Mouse (Mus musculus) liver, embryonic 16.5 days (tissue): ENCODE results near the gene Sgta. TPM values are rescaled to one million over a fixed set of nuclear protein-coding genes. Genes with fewer than 3 reads are reported as not detected.
A peak's percentile ranks its signal among the peaks of the same experiment; 100 is the strongest.

ENCODE experiments used
- ATAC-seq: fragments of 200-750 bp; cut with Nextera tagmentation; 2 replicates; pipeline ENCODE4 v1.8.0; 2017; ENCODE audit warnings: low read depth, mild to moderate bottlenecking, moderate number of reproducible peaks, moderate library complexity
- H3K27ac ChIP-seq: fragments of 300-500 bp; sonication (generic); 2 replicates; pipeline ENCODE4 v1.5.1; 2014; ENCODE audit warnings: mild to moderate bottlenecking, low read length
- H3K27me3 ChIP-seq: fragments of 300-500 bp; sonication (generic); 2 replicates; pipeline ENCODE4 v1.6.1; 2014; ENCODE audit warnings: low read depth, low read length, mixed read lengths; ENCODE audit not compliant: control insufficient read depth, insufficient read depth
- H3K36me3 ChIP-seq: fragments of 300-500 bp; sonication (generic); 2 replicates; pipeline ENCODE4 v1.6.1; 2014; ENCODE audit warnings: mild to moderate bottlenecking; ENCODE audit not compliant: control insufficient read depth, insufficient read depth
- H3K4me1 ChIP-seq: fragments of 300-500 bp; sonication (generic); 2 replicates; pipeline ENCODE4 v1.6.1; 2014; ENCODE audit warnings: low read depth, low read length, mixed read lengths; ENCODE audit not compliant: control insufficient read depth
- H3K4me2 ChIP-seq: fragments of 300-500 bp; sonication (generic); 2 replicates; pipeline ENCODE4 v1.6.1; 2014; ENCODE audit warnings: low read depth, low read length, mixed read lengths
- H3K4me3 ChIP-seq: fragments of 300-500 bp; sonication (generic); 2 replicates; pipeline ENCODE4 v1.5.1; 2014; ENCODE audit warnings: low read depth, mild to moderate bottlenecking, low read length
- H3K9ac ChIP-seq: fragments of 300-500 bp; sonication (generic); 2 replicates; pipeline ENCODE4 v1.6.1; 2014; ENCODE audit warnings: low read depth, low read length
- H3K9me3 ChIP-seq: fragments of 300-500 bp; sonication (generic); replicated peaks from 2 replicates; pipeline ENCODE4 v1.6.1; 2016; ENCODE audit warnings: low read length; ENCODE audit not compliant: control insufficient read depth
- WGBS: fragments of 180-500 bp; shearing (Covaris S2); extraction: QIAGEN DNeasy Blood & Tissue Kit; methylation state at CpG from one replicate; pipeline ENCODE4 v1.1.7; 2014; ENCODE audit not compliant: insufficient replicate concordance; 5-methylcytosine and 5-hydroxymethylcytosine counted together
- polyA plus RNA-seq: library from polyadenylated mRNA; unstranded; fragments of >200 nt; fragmentation: Nextera tagmentation; extraction: Ambion mirVana; gene quantifications from 2 replicates; pipeline ENCODE4 v1.2.1, GENCODE M21; 2015

Gene Sgta
- polyA plus RNA-seq, 1 experiment from 2014 or later, result 57.3 TPM

DNA sequence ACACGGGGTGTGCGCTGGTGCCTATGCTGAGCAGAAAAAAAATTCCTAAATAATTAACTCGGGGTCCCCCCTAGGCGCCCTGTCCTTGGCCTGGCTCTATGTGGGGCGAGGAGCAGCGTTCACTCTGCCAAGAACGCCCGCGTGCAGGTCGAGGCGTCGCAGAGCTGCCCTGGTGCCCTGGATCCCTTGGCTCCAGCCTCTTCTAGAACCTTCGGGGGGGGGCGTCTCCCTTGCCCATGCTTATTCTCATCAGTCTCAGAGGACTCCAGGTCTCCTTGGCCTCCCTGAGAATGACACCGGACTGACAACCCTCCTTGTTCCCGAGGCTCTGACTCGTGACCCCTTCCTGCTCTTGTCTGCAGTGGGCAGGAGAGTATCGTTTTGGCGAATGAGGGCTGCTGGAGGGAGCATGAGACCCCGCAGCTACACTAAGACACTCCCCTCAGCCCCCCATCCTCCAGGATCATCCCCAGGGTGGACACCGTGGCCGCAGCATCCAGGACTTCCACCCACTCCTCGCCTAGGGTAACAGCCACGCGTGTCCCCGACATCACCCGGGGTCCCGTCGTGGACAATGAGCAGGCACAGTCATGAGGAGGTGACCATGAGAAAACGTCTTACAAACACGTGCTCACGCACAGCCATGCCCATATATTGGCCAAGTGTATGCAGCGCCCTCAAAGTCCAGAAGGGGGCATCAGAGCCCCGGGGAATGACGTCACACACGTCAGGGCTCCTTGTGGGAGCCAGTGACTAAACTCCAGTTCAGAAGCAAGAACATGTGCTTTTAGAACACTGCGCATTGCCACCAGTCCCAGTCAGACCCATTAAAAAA lies 60.4 kb downstream of the Sgta start:
- peak; percentile 63 for ATAC-seq
- Histone ChIP-seq H3K9ac (no peak overlapping the region), H3K36me3 (no peaks in the 10 kb centered on the region), H3K4me3 (no peak overlapping the region), H3K27ac (no peak overlapping the region), H3K4me2 (no peak overlapping the region; the same call in 1 of the 2 replicates), H3K4me1 (peaks cover 19% of the 10 kb centered on the region), H3K27me3 (peaks cover 4% of the 10 kb centered on the region; the same call in 1 of the 2 replicates), H3K9me3 (no peaks in the 10 kb centered on the region)
- 23% methylated on average over 37 of the region's 37 CpGs for WGBS

DNA sequence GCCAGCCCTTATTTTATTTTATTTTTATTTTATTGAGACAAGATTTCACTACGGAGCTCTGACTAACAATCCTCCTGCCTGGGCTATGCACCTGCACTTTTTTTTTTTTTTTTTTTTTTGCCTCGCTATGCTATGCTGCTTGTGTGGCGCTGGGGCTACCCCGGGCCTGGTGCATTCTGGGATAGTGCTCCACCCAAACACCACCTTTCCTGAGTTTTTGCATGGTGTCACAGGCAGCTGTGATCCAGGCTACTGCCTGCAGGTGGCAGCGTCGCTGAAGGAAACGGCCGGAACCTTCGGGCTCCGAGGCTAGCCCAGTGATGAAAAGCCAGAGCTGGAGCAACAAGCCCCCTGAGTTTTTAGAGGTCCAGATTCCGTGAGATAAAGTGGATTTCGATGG lies 61.2 kb downstream of the Sgta start:
- ATAC-seq, result peak; percentile 35; the same call in 1 of the 2 replicates
- WGBS, result 4% methylated on average over 12 of the region's 12 CpGs

DNA sequence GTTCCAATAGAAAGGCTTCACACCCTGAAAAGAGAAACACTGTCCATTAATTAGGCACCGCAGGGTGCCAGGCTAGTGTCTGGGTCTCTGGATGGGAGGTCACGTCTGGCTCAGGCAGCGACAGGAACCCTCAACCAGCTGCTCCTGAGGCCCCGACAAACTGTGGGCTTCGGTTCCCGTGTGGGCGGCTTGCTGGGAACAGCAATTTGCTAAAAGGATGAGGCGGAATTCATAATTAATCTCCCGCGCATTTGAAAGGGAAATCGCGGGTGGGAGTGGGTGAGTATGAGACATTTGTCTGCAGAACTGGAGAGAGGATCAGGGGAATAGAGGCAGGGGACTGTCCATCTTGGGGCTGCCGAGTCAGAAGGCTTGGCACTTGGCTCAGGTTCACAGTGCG lies 62.0 kb downstream of the Sgta start:
- peaks cover 4% of the 10 kb centered on the region; the same call in 1 of the 2 replicates for H3K27me3 ChIP-seq
- no peak for ATAC-seq
- WGBS, result 42% methylated on average over 14 of the region's 14 CpGs

More for the DNA sequence above, 61.2 kb downstream of the Sgta start:
- Histone ChIP-seq H3K4me3 (no peak overlapping the region), H3K27ac (no peak overlapping the region), H3K4me2 (no peak overlapping the region), H3K36me3 (no peaks in the 10 kb centered on the region), H3K9ac (no peak overlapping the region), H3K27me3 (peaks cover 4% of the 10 kb centered on the region; the same call in 1 of the 2 replicates), H3K9me3 (no peaks in the 10 kb centered on the region), H3K4me1 (peaks cover 19% of the 10 kb centered on the region)

DNA sequence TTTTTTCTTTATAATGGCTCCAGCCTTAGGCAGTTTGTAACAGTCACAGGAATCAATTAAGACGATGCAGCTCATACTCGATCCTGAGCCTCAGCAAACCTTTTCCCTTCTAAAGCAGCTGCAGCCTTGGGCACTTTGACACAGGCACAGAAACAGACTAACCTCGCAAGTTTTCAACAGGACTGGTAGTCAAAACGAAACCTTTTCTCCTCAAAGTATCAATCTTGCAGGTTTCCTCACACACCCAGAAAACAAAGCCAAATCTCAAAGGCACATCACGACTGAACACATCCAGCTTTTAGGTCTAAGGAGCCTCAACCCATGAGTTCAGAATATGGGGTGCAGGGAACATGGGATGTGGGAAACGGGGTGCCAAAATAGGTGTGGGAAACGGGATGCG lies 62.6 kb downstream of the Sgta start:
- Histone ChIP-seq H3K27ac (no peak overlapping the region), H3K4me1 (peaks cover 19% of the 10 kb centered on the region), H3K36me3 (no peaks in the 10 kb centered on the region), H3K4me2 (no peak overlapping the region), H3K27me3 (peaks cover 4% of the 10 kb centered on the region; the same call in 1 of the 2 replicates), H3K9ac (no peak overlapping the region), H3K9me3 (no peaks in the 10 kb centered on the region), H3K4me3 (no peak overlapping the region)
- WGBS, result 64% methylated on average over 8 of the region's 8 CpGs
- ATAC-seq, result no peak

More for the DNA sequence above, 62.0 kb downstream of the Sgta start:
- no peaks in the 10 kb centered on the region for H3K9me3 ChIP-seq
- no peak overlapping the region for H3K4me2 ChIP-seq
- H3K9ac ChIP-seq, result no peak overlapping the region
- H3K4me3 ChIP-seq, result no peak overlapping the region
- H3K36me3 ChIP-seq, result no peaks in the 10 kb centered on the region
- H3K4me1 ChIP-seq, result peaks cover 19% of the 10 kb centered on the region
- H3K27ac ChIP-seq, result no peak overlapping the region

- no peaks in the 10 kb centered on the region for H3K9me3 ChIP-seq
- no peak for ATAC-seq
- WGBS, result 84% methylated on average over 8 of the region's 8 CpGs
- no peak overlapping the region for H3K9ac ChIP-seq
- no peak overlapping the region for H3K4me3 ChIP-seq
- peaks cover 19% of the 10 kb centered on the region for H3K4me1 ChIP-seq
- H3K27me3 ChIP-seq, result peaks cover 4% of the 10 kb centered on the region; the same call in 1 of the 2 replicates
- no peak overlapping the region for H3K27ac ChIP-seq
- no peak overlapping the region for H3K4me2 ChIP-seq
- H3K36me3 ChIP-seq, result no peaks in the 10 kb centered on the region
These were observed 63.5 kb downstream of the Sgta start for GRCm38 (mm10) chr10:80996501-80996900.

DNA sequence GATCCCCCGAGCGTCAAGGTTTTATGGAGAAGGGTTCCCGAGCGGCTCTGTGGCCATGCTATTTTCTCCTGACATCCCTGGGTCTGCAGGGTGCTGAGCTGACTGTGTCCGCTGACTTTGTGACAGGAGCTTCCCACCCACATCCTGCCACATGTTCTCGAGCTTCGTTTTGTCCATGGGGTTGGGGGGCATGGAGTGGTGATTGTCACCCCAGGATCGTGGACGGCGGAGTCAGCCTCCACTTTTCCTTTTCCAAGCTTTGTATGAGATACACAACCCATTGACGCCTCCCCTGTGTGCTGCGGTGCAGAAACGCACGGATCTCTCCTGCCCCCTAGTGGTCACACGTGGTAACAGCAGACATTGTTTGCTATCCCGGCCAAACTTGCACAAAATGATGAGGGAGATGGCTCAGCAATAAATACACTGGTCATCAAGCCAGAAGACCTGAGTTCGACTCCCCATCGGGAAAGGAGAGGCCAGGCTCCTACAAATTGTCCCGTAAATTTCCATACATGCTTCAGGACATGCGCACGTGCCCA lies 64.8 kb downstream of the Sgta start:
- H3K4me1 ChIP-seq, result peaks cover 12% of the 10 kb centered on the region
- H3K27ac ChIP-seq, result no peak overlapping the region
- H3K9ac ChIP-seq, result no peak overlapping the region
- no peaks in the 10 kb centered on the region for H3K9me3 ChIP-seq
- ATAC-seq, result no peak
- no peaks in the 10 kb centered on the region for H3K36me3 ChIP-seq
- H3K4me3 ChIP-seq, result no peak overlapping the region
- 8% methylated on average over 21 of the region's 21 CpGs for WGBS
- H3K27me3 ChIP-seq, result peaks cover 4% of the 10 kb centered on the region; the same call in 1 of the 2 replicates
- no peak overlapping the region; the same call in 1 of the 2 replicates for H3K4me2 ChIP-seq

- no peak overlapping the region for H3K9ac ChIP-seq
- no peaks in the 10 kb centered on the region for H3K9me3 ChIP-seq
- 37% methylated on average over 4 of the region's 4 CpGs for WGBS
- ATAC-seq, result no peak
- H3K36me3 ChIP-seq, result no peaks in the 10 kb centered on the region
- no peak overlapping the region for H3K4me2 ChIP-seq
- H3K27ac ChIP-seq, result no peak overlapping the region
- H3K4me3 ChIP-seq, result no peak overlapping the region
- peaks cover 8% of the 10 kb centered on the region for H3K4me1 ChIP-seq
- peaks cover 4% of the 10 kb centered on the region; the same call in 1 of the 2 replicates for H3K27me3 ChIP-seq
These were observed 65.4 kb downstream of the Sgta start for GRCm38 (mm10) chr10:80994621-80995020.
